Mouse (Mus musculus) CH12F3 (cell line): ENCODE data around the gene Map3k5.
"Not testable (repeated sequence)": the region's sequence is repeated elsewhere in the genome, so short reads cannot be mapped to it uniquely, and the experiment has no call there.

Source experiments
- in situ Hi-C: fragments of 300-500 bp; cut with MboI; formaldehyde crosslinking; loops from 2 replicates; pipeline ENCODE4 v1.14.3; 2020; ENCODE audit warnings: low sequenced_read_pairs

Map3k5 gene

DNA sequence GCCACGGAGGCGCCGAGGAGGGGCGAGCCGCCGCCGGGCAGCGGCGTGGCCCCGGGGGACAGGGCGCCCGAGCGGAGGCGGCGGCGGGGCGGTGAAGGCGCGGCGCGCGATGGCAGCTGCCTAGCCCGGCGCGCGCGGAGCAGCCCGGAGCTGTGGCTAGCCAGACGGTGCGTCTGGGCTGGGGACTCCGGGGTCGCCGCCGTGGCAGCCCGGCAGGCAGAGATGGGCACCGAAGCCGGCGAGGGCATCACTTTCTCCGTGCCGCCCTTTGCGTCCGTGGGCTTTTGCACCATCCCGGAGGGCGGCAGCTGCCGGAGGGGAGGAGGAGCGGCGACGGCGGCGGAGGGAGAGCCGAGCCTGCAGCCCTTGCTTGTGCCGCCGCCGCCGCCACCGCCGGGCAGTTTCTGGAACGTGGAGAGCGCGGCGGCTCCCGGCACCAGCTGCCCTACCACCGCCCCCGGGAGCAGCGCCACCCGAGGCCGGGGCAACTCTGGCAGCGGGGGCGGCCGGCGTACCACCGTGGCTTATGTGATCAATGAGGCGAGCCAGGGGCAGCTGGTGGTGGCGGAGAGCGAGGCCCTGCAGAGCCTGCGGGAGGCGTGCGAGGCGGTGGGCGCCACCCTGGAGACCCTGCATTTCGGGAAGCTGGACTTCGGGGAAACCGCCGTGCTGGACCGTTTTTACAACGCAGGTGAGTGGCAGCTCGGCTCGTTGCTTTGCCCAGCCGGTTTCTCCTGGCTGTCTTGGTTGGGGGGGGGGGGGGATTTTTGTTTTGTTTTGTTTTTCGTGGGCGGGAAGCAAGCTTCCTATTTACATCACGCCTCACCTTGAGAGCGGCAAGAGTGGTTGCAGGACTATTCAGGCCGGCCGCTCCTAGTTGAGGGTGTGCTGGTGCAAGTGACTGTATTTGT lies at the start of gene Map3k5:
Gene Map3k5, plus strand, starts transcription at position 89 of the 911 bp plus-strand sequence.
- in situ Hi-C loops = no loop called here

- in situ Hi-C loops = no loop called here
Measured at GRCm38 (mm10) chr10:19886249-19886648, 48.0 kb upstream of the Map3k5 start.

DNA sequence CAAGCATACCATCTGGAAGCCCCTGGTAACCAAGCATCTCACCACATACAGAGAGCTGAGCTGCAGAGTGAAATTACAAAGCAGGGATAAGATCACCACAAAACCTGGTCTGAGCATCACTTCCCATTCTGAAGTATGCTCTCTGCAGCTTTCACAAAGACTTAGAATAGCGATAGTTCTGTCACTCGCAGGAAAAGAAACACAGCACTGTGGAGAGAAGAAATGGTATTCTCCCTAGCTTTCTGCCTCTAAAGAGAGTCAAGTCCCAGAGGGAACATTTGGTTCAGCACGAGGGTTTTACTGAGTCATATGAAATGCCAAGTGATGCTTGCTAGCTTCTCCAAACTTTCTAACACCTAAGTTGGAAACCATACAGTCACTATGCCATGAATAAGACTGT lies 44.4 kb upstream of the Map3k5 start:
- in situ Hi-C loops = loop anchor here (10.0 kb wide), 1 partner anchor 185 kb away; no protein-coding TSS in a partner anchor

DNA sequence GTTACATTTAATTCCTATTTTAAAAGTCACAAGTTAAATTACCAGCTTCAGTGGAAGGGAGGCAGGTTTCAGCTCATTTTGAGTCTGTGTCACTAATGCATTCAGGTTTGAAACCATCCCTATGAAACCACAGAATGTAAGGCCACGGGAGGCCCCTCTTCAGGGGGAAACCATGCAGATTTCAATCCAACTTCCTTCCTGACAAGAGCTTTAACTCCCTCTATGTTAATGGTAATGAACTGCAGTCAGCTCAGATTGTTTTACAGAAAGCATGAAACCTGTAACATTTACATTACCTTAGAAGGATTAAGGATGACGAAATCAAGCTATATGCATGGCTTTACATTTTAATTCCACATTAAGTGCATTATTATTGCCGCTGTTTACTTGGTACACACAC lies 42.6 kb upstream of the Map3k5 start:
- in situ Hi-C loops = loop anchor here (10.0 kb wide), 1 partner anchor 187 kb away; no protein-coding TSS in a partner anchor

DNA sequence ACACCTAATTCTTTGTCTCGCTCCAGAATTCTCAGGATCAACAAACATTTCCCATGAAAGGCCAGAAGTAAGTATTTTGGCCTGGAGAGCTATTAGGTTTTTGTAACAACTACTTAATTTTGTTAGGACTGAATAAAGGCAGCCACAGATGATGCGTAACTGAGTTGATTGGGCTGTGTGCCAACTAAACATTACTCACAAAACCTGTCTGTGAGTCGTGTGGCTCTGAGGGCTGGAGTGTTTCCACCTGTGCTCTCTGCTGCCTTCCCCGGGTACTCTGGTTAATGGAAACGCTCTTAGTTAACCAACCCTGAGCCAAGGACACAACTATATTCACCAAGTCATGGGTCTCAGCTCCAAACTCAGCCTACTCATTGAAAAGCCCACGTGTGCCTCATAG lies 41.1 kb upstream of the Map3k5 start:
- in situ Hi-C loops = loop anchor here (10.0 kb wide), 1 partner anchor 188 kb away; no protein-coding TSS in a partner anchor

DNA sequence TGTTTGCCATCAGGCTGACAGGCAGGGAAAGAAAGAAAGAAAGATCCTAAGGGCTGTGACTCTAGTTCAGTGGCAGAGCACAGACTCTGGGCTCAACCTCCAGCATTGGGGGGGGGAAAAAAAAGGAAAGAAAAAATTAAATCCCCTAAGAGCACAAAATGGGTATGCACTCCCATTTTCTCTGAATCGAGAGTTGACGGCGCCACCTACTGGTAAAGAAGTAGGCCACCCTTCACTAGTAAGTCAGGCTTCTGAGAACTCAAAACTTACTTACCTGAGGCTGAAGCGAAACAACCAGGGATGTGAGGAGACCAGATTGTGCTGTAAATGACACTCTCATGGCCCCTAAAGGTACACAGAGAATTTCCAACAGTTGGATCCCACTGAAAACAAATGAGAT lies 40.3 kb upstream of the Map3k5 start:
- in situ Hi-C loops = loop anchor here (10.0 kb wide), 1 partner anchor 189 kb away; no protein-coding TSS in a partner anchor

DNA sequence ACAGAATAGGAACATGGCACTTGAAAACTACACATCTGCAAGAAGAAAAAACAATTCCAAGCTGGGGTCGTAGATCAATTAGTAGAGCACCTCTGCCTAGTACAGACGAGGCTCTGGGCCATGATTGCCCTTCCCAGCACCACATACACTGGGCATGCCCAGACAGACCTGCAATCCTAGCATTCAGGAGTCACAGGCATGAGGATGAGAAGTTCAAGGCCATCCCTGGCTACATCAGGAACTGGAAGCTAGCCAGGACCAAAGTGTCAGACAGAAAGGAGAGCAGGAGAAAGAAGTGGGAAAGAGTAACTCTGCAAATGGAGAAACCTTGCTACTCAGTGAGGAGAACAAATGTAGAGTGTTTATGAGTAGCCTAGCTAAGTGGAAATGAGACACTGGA lies 34.1 kb upstream of the Map3k5 start:
- in situ Hi-C loops = no loop called here

GRCm38 (mm10) chr10:19901992-19902391 lies 32.3 kb upstream of the Map3k5 start:
- in situ Hi-C loops = no loop called here

DNA sequence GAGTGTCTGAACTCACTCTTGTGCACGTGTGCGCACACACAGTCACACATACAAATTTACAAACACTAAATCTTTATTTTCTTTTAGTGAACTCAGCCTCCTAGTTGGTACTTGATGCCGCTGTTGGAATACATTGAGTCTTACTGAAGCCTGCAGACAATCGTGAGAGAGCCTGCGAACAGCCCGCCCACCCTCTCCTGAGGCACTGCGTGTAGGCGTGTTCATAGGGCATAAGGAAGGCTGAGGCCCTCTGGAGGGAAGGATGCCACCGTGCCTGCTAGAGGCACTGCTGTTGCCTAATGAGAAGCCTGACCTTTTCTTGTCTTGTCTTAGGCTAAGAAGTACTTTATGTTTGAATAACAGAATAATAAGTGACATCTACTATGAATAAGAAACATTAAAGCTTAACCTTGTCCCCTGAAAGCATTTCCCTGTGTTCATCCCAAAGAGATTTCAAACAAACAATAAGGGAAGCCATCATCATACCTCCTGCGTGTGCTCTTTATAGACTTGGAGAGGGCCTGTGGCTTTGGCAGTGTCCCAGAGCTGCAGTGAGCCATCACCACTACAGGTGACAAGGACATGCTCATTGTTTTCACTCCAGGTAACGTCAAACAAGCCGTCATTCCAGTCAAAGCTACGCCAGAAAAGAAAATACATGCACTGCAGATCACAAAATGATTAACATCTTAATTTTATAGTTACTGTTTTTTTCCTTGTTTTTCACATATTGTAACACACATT lies 30.0 kb upstream of the Map3k5 start:
- in situ Hi-C loops = no loop called here

GRCm38 (mm10) chr10:19907246-19907804 lies 26.9 kb upstream of the Map3k5 start, which contains the start of gene Pex7:
Gene Pex7, minus strand, starts transcription at chr10:19907689.
- in situ Hi-C loops = no loop called here

DNA sequence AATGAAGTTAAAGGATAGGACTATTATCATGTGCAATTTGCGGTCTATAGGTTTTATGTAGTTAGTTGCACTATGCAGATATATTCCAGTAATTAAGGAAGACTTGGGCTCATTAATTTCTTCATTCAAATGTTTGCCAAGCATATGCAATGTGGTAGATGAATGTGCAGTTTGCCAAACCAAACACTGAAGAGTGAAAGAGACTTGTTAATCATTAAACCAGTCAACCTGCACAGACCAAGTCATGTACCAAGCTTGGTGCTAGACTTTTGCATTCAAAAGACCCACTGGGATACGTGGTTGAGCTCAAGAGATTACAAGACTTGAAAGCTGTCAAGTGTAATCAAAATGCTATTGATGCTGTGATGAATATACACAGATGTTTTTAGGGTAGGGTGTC lies 26.2 kb upstream of the Map3k5 start:
- in situ Hi-C loops = no loop called here

DNA sequence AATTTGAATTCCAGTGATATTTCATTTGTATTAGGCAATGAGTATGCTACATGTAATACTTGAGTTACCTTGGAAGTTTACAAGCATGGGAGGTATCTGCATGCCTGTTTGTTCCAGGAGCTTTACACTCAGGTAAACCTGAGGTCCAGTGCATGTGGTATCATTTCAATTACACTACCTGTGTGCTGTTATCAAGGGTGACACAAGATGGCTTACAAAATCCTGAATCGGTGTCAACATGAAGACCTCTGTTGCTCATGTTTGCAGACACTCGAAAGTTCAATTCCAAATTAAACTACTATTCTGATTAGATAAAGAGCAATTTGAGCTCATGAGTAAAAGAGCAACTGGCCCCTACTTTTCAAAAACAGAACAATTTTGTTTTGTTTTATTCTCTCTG lies 23.8 kb upstream of the Map3k5 start:
- in situ Hi-C loops = loop anchor here (10.0 kb wide), 1 partner anchor 164 kb away; no protein-coding TSS in a partner anchor

DNA sequence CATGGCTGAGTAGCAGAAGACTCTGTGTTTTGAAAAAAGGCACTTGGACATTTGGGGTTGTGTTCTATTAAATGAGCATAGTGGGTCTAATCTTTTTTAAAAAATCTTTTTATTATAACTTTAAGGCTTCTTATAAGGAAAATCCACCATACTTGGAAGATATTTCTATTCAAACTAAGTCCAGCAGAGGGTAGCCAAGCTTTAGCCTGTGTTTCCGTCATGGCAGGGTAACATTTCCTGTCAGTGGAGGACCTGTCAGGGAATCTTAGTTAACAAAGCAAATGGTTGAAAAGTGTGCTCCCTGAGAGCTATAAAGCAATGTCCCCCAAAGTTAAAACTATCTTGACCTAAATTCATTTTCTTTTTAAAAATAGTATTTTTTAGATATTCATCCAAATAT lies 22.7 kb upstream of the Map3k5 start:
- in situ Hi-C loops = loop anchor here (10.0 kb wide), 1 partner anchor 163 kb away; no protein-coding TSS in a partner anchor

- in situ Hi-C loops = loop anchor here (10.0 kb wide), 1 partner anchor 161 kb away; no protein-coding TSS in a partner anchor
Measured at GRCm38 (mm10) chr10:19913806-19914205, 20.5 kb upstream of the Map3k5 start.

DNA sequence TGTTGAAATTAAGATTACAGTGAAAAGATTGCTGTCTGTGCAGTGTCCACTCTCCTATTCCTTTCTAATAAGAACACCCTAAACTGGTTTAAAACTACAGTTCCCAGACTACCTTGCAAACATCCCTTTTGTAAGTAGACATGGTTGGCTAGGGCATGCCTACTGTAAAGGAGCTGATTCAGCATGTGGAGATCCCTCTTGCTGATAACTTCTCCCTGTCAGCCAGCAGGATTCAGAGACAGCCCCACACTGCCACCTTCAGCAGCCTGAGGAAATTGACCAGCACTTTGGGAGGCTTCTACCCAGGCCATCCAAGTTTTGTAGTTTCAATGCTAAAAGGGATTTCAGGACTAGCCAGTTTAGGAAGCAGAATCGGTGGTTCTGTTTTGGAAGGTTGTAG lies 19.0 kb upstream of the Map3k5 start:
- in situ Hi-C loops = loop anchor here (10.0 kb wide), 1 partner anchor 160 kb away; no protein-coding TSS in a partner anchor

DNA sequence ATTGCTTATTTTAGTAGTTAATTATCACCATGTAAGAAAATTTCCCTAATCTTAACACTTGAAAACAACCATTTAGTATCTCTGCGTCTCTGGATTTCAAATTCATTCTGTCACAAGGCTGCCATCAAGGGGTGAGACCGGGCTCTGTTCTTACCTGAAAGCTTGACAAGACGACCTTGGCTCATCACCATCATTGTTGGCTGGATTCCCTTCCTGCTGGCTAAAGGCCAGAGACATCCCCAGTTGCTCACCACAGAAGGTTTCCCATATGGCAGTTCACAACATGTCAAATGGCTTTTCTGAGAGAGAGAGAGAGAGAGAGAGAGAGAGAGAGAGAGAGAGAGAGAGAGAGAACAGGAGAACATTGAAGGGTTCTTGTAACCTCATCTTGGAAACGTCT lies 11.9 kb upstream of the Map3k5 start:
- in situ Hi-C loops = no loop called here

DNA sequence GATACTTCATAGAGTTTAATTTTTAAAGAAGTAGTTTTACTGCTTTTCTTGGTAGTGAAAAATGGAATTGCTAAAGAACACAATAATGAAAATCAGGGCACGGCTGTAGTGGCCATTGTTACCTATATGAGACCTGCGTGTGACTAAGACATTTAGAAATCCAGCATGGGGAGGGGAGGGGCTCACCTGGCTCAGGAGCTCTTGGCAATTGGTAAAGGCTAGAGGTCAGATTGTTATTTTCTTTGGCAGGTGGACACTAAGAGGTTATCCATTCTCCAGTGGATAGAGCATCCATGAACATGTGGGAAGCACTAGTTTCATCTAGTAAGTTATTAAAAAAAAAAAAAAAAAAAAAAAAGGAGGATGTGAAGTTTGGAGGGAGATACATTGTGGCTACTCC lies 10.0 kb upstream of the Map3k5 start:
- in situ Hi-C loops = no loop called here

- in situ Hi-C loops = not testable (repeated sequence)
Measured at GRCm38 (mm10) chr10:19926391-19926897, 7.8 kb upstream of the Map3k5 start.

DNA sequence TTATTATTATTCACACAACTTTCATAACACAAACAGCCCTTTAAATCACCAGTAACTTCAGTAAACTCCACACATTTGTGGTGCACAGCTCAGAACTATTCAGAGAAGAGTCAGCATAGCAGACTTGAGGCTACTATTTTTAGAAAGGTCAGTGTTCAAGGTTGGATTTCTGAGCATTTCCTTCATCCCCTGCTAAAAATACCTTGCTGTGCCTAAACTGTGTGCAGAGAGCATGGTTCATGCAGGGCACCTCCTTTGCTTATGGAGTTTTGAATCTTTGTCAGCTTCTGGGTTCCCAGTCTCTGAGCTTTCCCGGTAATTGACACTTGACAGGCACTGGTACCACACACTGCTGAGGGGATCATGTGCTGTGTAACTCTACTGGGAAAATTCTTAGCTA lies 6.1 kb upstream of the Map3k5 start:
- in situ Hi-C loops = no loop called here

- in situ Hi-C loops = no loop called here
Measured at GRCm38 (mm10) chr10:19932986-19933385, 1.3 kb upstream of the Map3k5 start.
